Mouse (Mus musculus) forebrain, embryonic 14.5 days (tissue): ENCODE data around the gene Frat2. TPM values are rescaled to one million over a fixed set of nuclear protein-coding genes. Genes with fewer than 3 reads are reported as not detected.

ENCODE experiments used
- ATAC-seq: fragments of 200-750 bp; cut with Nextera tagmentation; 2 replicates; pipeline ENCODE4 v1.8.0; 2017; ENCODE audit warnings: mild to moderate bottlenecking, moderate library complexity
- DNase-seq: peaks from one replicate; pipeline ENCODE4 v3.0.0-alpha.2; 2015; ENCODE audit warnings: low spot score
- H3K27ac ChIP-seq: fragments of 300-500 bp; sonication (generic); 2 replicates; pipeline ENCODE4 v1.5.1; 2014; ENCODE audit warnings: low read depth, mild to moderate bottlenecking, control low read depth, low read length, moderate library complexity
- H3K27me3 ChIP-seq: fragments of 300-500 bp; sonication (generic); replicated peaks from 2 replicates; pipeline ENCODE4 v1.6.1; 2014; ENCODE audit warnings: low read length, control low read depth, mixed read lengths; ENCODE audit not compliant: control insufficient read depth, insufficient read depth
- H3K36me3 ChIP-seq: fragments of 300-500 bp; sonication (generic); 2 replicates; pipeline ENCODE4 v1.6.1; 2014; ENCODE audit warnings: low read length, control low read depth; ENCODE audit not compliant: control insufficient read depth, insufficient read depth
- H3K4me1 ChIP-seq: fragments of 300-500 bp; sonication (generic); 2 replicates; pipeline ENCODE4 v1.6.1; 2014; ENCODE audit warnings: antibody characterized with exemption, low read length, control low read depth; ENCODE audit not compliant: control insufficient read depth, insufficient read depth
- H3K4me2 ChIP-seq: fragments of 300-500 bp; sonication (generic); 2 replicates; pipeline ENCODE4 v1.6.1; 2014; ENCODE audit warnings: mild to moderate bottlenecking, control low read depth, low read length
- H3K4me3 ChIP-seq: fragments of 300-500 bp; sonication (generic); 2 replicates; pipeline ENCODE4 v1.5.1; 2014; ENCODE audit warnings: low read depth, low read length, control low read depth
- H3K9ac ChIP-seq: fragments of 300-500 bp; sonication (generic); 2 replicates; pipeline ENCODE4 v1.6.1; 2014; ENCODE audit warnings: mild to moderate bottlenecking, low read length, control low read depth, moderate library complexity
- H3K9me3 ChIP-seq: fragments of 300-500 bp; sonication (generic); replicated peaks from 2 replicates; pipeline ENCODE4 v1.6.1; 2016; ENCODE audit warnings: low read length, control low read depth, mixed read lengths; ENCODE audit not compliant: control insufficient read depth
- WGBS: fragments of 180-500 bp; shearing (Covaris S2); extraction: QIAGEN DNeasy Blood & Tissue Kit; methylation state at CpG from one replicate; pipeline ENCODE4 v1.1.7; 2014; 5-methylcytosine and 5-hydroxymethylcytosine counted together
- polyA plus RNA-seq: library from polyadenylated mRNA; unstranded; fragments of >200 nt; fragmentation: Nextera tagmentation; extraction: Ambion mirVana; gene quantifications from 2 replicates; pipeline ENCODE4 v1.2.1, GENCODE M21; 2014

Frat2 gene
- polyA plus RNA-seq, 1 experiment from 2014 or later, result 8.6 TPM

- H3K9ac ChIP-seq, result no peak overlapping the region
- DNase-seq, result no peak
- WGBS, result 93% methylated on average over 3 of the region's 3 CpGs
Observed at GRCm38 (mm10) chr19:41839685-41840084, 8.2 kb downstream of the Frat2 start.

GRCm38 (mm10) chr19:41838808-41839207, 9.1 kb downstream of the Frat2 start:
- Histone ChIP-seq H3K4me3 (no peak overlapping the region), H3K27ac (no peak overlapping the region), H3K36me3 (no peaks in the 10 kb centered on the region), H3K9me3 (no peaks in the 10 kb centered on the region), H3K4me2 (no peak overlapping the region), H3K9ac (no peak overlapping the region), H3K27me3 (no peaks in the 10 kb centered on the region), H3K4me1 (peaks cover 12% of the 10 kb centered on the region)
- ATAC-seq (no peak), DNase-seq (no peak)
- WGBS, result 89% methylated on average over 6 of the region's 6 CpGs

More at GRCm38 (mm10) chr19:41839685-41840084, 8.2 kb downstream of the Frat2 start:
- no peaks in the 10 kb centered on the region for H3K9me3 ChIP-seq
- H3K36me3 ChIP-seq, result no peaks in the 10 kb centered on the region
- H3K4me3 ChIP-seq, result no peak overlapping the region
- no peaks in the 10 kb centered on the region for H3K27me3 ChIP-seq
- H3K4me2 ChIP-seq, result no peak overlapping the region
- ATAC-seq, result no peak
- no peak overlapping the region for H3K27ac ChIP-seq
- peaks cover 12% of the 10 kb centered on the region for H3K4me1 ChIP-seq

GRCm38 (mm10) chr19:41837917-41838261, 10.0 kb downstream of the Frat2 start:
- Histone ChIP-seq H3K4me3 (no peak overlapping the region), H3K4me2 (no peak overlapping the region), H3K27me3 (no peaks in the 10 kb centered on the region), H3K9me3 (no peaks in the 10 kb centered on the region), H3K9ac (no peak overlapping the region), H3K27ac (no peak overlapping the region), H3K4me1 (peaks cover 17% of the 10 kb centered on the region), H3K36me3 (no peaks in the 10 kb centered on the region)
- DNase-seq, result no peak
- 71% methylated on average over 4 of the region's 4 CpGs for WGBS
- no peak for ATAC-seq

- WGBS, result 82% methylated on average over 9 of the region's 9 CpGs
Observed at GRCm38 (mm10) chr19:41837194-41837916, 10.6 kb downstream of the Frat2 start.

DNA sequence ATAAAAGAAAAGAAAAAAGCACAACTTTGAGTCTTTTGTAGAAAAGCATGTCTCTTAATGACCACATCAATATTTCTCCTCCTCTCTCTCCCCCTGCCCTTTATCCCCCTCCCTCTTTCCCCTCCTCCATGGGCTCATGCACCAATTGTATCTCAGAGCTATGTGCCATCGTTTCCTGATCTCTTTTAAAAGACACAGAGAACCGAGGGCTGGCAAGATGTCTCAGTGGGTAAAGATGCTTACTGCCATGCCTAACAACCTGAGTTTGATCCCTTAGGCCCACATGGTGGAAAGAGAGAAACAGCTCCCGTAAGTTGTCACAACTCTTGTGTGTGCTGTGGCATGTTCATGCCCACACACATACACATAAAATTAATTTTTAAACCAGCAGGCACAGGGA, 11.2 kb downstream of the Frat2 start:
- ATAC-seq (no peak), DNase-seq (no peak)
- Histone ChIP-seq H3K27me3 (no peaks in the 10 kb centered on the region), H3K36me3 (no peaks in the 10 kb centered on the region), H3K27ac (peak overlapping the region; percentile 72; the same call in 1 of the 2 replicates), H3K9ac (no peak overlapping the region), H3K4me2 (no peak overlapping the region), H3K4me3 (no peak overlapping the region), H3K9me3 (no peaks in the 10 kb centered on the region), H3K4me1 (peaks cover 29% of the 10 kb centered on the region)
- WGBS, result 42% methylated on average over 3 of the region's 3 CpGs

More at GRCm38 (mm10) chr19:41837194-41837916, 10.6 kb downstream of the Frat2 start:
- H3K4me1 ChIP-seq, result peaks cover 22% of the 10 kb centered on the region
- no peaks in the 10 kb centered on the region for H3K9me3 ChIP-seq
- ATAC-seq (no peak), DNase-seq (no peak)
- no peaks in the 10 kb centered on the region for H3K36me3 ChIP-seq
- H3K4me3 ChIP-seq, result no peak overlapping the region
- no peak overlapping the region for H3K9ac ChIP-seq
- H3K27ac ChIP-seq, result no peak overlapping the region
- no peaks in the 10 kb centered on the region for H3K27me3 ChIP-seq
- no peak overlapping the region for H3K4me2 ChIP-seq

DNA sequence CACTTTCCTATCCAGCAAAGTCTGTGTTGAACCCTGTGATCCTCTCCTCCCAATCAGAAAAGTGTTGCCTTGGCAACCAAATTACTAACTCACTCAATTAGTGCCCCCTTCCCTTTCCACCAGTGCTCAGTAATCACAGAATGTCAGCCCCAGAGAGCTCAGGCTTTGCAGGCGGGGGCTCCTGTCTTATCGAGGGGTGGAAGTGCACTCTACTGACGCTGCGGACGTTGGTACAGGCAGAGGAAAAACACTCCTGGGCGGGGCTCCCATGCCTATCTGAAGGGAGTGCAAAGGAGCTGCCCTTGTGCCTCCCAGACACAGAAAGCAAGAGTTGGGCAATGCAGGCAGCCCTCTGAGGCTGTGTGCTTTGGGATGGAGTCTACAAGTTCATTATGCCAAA, 12.1 kb downstream of the Frat2 start:
- Histone ChIP-seq H3K9ac (peak overlapping the region; percentile 22; the same call in 1 of the 2 replicates), H3K36me3 (no peaks in the 10 kb centered on the region), H3K4me1 (peaks cover 31% of the 10 kb centered on the region), H3K4me3 (no peak overlapping the region), H3K4me2 (peak overlapping the region; percentile 36), H3K9me3 (no peaks in the 10 kb centered on the region), H3K27ac (peak overlapping the region; percentile 72), H3K27me3 (no peaks in the 10 kb centered on the region)
- DNase-seq (peak; percentile 89), ATAC-seq (peak; percentile 82)
- WGBS, result 2% methylated on average over 6 of the region's 6 CpGs

- Histone ChIP-seq H3K4me2 (peak overlapping the region; percentile 36), H3K4me1 (peaks cover 31% of the 10 kb centered on the region), H3K4me3 (no peak overlapping the region), H3K9ac (0 out of 2 replicates have a peak overlapping the region, but pooled peaks have one; percentile 1), H3K27ac (peak overlapping the region; percentile 72; the same call in 1 of the 2 replicates), H3K27me3 (no peaks in the 10 kb centered on the region), H3K9me3 (no peaks in the 10 kb centered on the region), H3K36me3 (no peaks in the 10 kb centered on the region)
- 31% methylated on average over 6 of the region's 6 CpGs for WGBS
- DNase-seq (no peak), ATAC-seq (no peak)
Observed at GRCm38 (mm10) chr19:41835407-41835806, 12.5 kb downstream of the Frat2 start.

- ATAC-seq, result no peak
- Histone ChIP-seq H3K9me3 (no peaks in the 10 kb centered on the region), H3K4me2 (peak overlapping the region; percentile 97), H3K27me3 (no peaks in the 10 kb centered on the region), H3K4me3 (peak overlapping the region; percentile 81), H3K36me3 (no peaks in the 10 kb centered on the region), H3K9ac (peak overlapping the region; percentile 46; the same call in 1 of the 2 replicates), H3K4me1 (peaks cover 31% of the 10 kb centered on the region), H3K27ac (peak overlapping the region; percentile 77)
- 43% methylated on average over 13 of the region's 13 CpGs for WGBS
- DNase-seq, result peak; percentile 62
Observed at GRCm38 (mm10) chr19:41832501-41833201, 15.3 kb downstream of the Frat2 start.
